In genomic region chr4:141789564-141790218, GRCm38 (mm10) we compare ENCODE assay signal across 8 mouse cellular contexts. TPM values are rescaled to one million over a fixed set of nuclear protein-coding genes. Genes with fewer than 3 reads are reported as not detected.
A peak's percentile ranks its signal among the peaks of the same experiment; 100 is the strongest.
DNase-seq lines count a peak whose midpoint lies in the region; ATAC-seq and TF ChIP-seq lines count a peak whose summit lies in the region.

No protein-coding gene starts in this region.

- DNase-seq in layer of hippocampus, adult 2 months (ENCODE audit: low spot score in 2 of 2): no peak
- DNase-seq in layer of hippocampus, adult 9-10 months (ENCODE audit: low spot score): no peak
- no peak for DNase-seq in embryonic facial prominence, embryonic 10.5 days (ENCODE audit: low spot score)
- DNase-seq in neural tube, embryonic 11.5 days (ENCODE audit: low spot score): no peak
- DNase-seq in right cerebral cortex, postnatal 25 days: no peak
- DNase-seq in left cerebral cortex, postnatal 10 days (ENCODE audit: extremely low spot score in 1 of 2, low spot score in 2 of 2): no peak

- 62% methylated on average over 3 of the region's 3 CpGs for WGBS in embryonic facial prominence, embryonic 10.5 days
- 27% methylated on average over 3 of the region's 3 CpGs for WGBS in intestine, postnatal 0 days
- 59% methylated on average over 3 of the region's 3 CpGs for WGBS in neural tube, embryonic 11.5 days

- H3K36me3 ChIP-seq in embryonic facial prominence, embryonic 10.5 days (replicated peaks): peaks cover 34% of the 10 kb centered on the region
- H3K36me3 ChIP-seq in intestine, postnatal 0 days (ENCODE audit: control insufficient read depth, insufficient read depth): peaks cover 15% of the 10 kb centered on the region
- H3K36me3 ChIP-seq in neural tube, embryonic 11.5 days (ENCODE audit: control insufficient read depth, insufficient read depth, low read length): no peaks in the 10 kb centered on the region

- H3K9ac ChIP-seq in intestine, postnatal 0 days (ENCODE audit: low read depth, low read length): peak overlapping the region; percentile 84
- H3K9ac ChIP-seq in neural tube, embryonic 11.5 days (ENCODE audit: low read length): peak overlapping the region; percentile 96

- intact Hi-C loops in left cerebral cortex, postnatal 10 days (cut with DNase I): no loop called here

- no peaks in the 10 kb centered on the region for H3K27me3 ChIP-seq in embryonic facial prominence, embryonic 10.5 days (replicated peaks; ENCODE audit: low read depth, poor library complexity, severe bottlenecking)
- H3K27me3 ChIP-seq in intestine, postnatal 0 days (replicated peaks; ENCODE audit: control insufficient read depth, insufficient read depth, low read length): no peaks in the 10 kb centered on the region
- no peaks in the 10 kb centered on the region for H3K27me3 ChIP-seq in neural tube, embryonic 11.5 days (ENCODE audit: control insufficient read depth, insufficient read depth, low read length)

- peaks cover 25% of the 10 kb centered on the region for H3K4me1 ChIP-seq in embryonic facial prominence, embryonic 10.5 days
- peaks cover under 1% of the 10 kb centered on the region; the same call in 1 of the 2 replicates for H3K4me1 ChIP-seq in intestine, postnatal 0 days (replicated peaks; ENCODE audit: control insufficient read depth, insufficient read depth, low read length)
- peaks cover 6% of the 10 kb centered on the region for H3K4me1 ChIP-seq in neural tube, embryonic 11.5 days (ENCODE audit: control insufficient read depth, insufficient read depth, low read length)

- H3K27ac ChIP-seq in layer of hippocampus, adult 2 months: peak overlapping the region; percentile 96
- peak overlapping the region; percentile 92 for H3K27ac ChIP-seq in embryonic facial prominence, embryonic 10.5 days (replicated peaks)
- peak overlapping the region; percentile 69 for H3K27ac ChIP-seq in intestine, postnatal 0 days (ENCODE audit: low read depth, low read length)
- H3K27ac ChIP-seq in neural tube, embryonic 11.5 days (ENCODE audit: low read depth, low read length): no peak overlapping the region; the same call in 1 of the 2 replicates

- H3K4me2 ChIP-seq in intestine, postnatal 0 days (replicated peaks; ENCODE audit: low read depth): peak overlapping the region; percentile 84
- peak overlapping the region; percentile 85 for H3K4me2 ChIP-seq in neural tube, embryonic 11.5 days (ENCODE audit: low read depth)

- ATAC-seq in intestine, postnatal 0 days: no peak
- ATAC-seq in neural tube, embryonic 11.5 days (ENCODE audit: insufficient read depth, low FRiP score, low TSS enrichment): no peak
- no peak for ATAC-seq in inflammation-experienced regulatory T-cells, adult 6 months

- peak overlapping the region; percentile 78 for H3K4me3 ChIP-seq in layer of hippocampus, adult 2 months
- peak overlapping the region; percentile 89 for H3K4me3 ChIP-seq in embryonic facial prominence, embryonic 10.5 days
- peak overlapping the region; percentile 75 for H3K4me3 ChIP-seq in intestine, postnatal 0 days (ENCODE audit: low read depth, low read length)
- peak overlapping the region; percentile 95 for H3K4me3 ChIP-seq in neural tube, embryonic 11.5 days (ENCODE audit: low read depth, low read length)

- no peak for TF ChIP-seq CTCF in layer of hippocampus, adult 2 months (conservative IDR thresholded peaks at IDR 0.05)
- no peak for TF ChIP-seq CTCF in intestine, postnatal 0 days (IDR thresholded peaks at IDR 0.05; ENCODE audit: low read depth)

- no peaks in the 10 kb centered on the region for H3K9me3 ChIP-seq in embryonic facial prominence, embryonic 10.5 days
- H3K9me3 ChIP-seq in intestine, postnatal 0 days (ENCODE audit: control insufficient read depth): no peaks in the 10 kb centered on the region
- no peaks in the 10 kb centered on the region for H3K9me3 ChIP-seq in neural tube, embryonic 11.5 days (ENCODE audit: control insufficient read depth, low read length)

RNA-seq across cellular contexts. Expression of gene Dnajc16, which starts 1.0 kb away (rescaled TPM):
- total RNA-seq in layer of hippocampus, adult 2 months (2021): 10 to 100 TPM; 45.3 to 45.4 TPM
- polyA plus RNA-seq in embryonic facial prominence, embryonic 10.5 days (2016; fragmentation: Nextera tagmentation; extraction: Ambion mirVana): 4.0 and 4.8 TPM in 2 replicates
- polyA plus RNA-seq in intestine, postnatal 0 days (2015; fragmentation: Nextera tagmentation; extraction: Ambion mirVana): 3.3 and 3.9 TPM in 2 replicates
- polyA plus RNA-seq in neural tube, embryonic 11.5 days (2014; fragmentation: Nextera tagmentation; extraction: Ambion mirVana): 5.4 and 5.8 TPM in 2 replicates
- polyA plus RNA-seq in inflammation-experienced regulatory T-cells, adult 6 months (2017; shearing (Covaris generic)): 1 to 10 TPM; 3.0 to 3.7 (median 3.6) TPM
- 10 to 100 TPM; 26.8 to 29.2 TPM for total RNA-seq in left cerebral cortex, postnatal 10 days (2021)

RNA-seq across cellular contexts. Expression of gene Casp9, which starts 3.7 kb away (rescaled TPM):
- 10 to 100 TPM; 25.2 to 25.6 TPM for total RNA-seq in layer of hippocampus, adult 2 months (2021)
- polyA plus RNA-seq in embryonic facial prominence, embryonic 10.5 days (2016; fragmentation: Nextera tagmentation; extraction: Ambion mirVana): 21.2 and 23.1 TPM in 2 replicates
- 13.4 and 15.7 TPM in 2 replicates for polyA plus RNA-seq in intestine, postnatal 0 days (2015; fragmentation: Nextera tagmentation; extraction: Ambion mirVana)
- 19.3 and 21.7 TPM in 2 replicates for polyA plus RNA-seq in neural tube, embryonic 11.5 days (2014; fragmentation: Nextera tagmentation; extraction: Ambion mirVana)
- 10 to 100 TPM in 1 of 3 experiments, 1 to 10 TPM in 2; 6.9 to 10.9 (median 6.9) TPM for polyA plus RNA-seq in inflammation-experienced regulatory T-cells, adult 6 months (2017; shearing (Covaris generic))
- total RNA-seq in left cerebral cortex, postnatal 10 days (2021): 10 to 100 TPM; 21.7 to 27.0 TPM

RNA-seq across cellular contexts. Expression of gene Cela2a, which starts 36.3 kb away (rescaled TPM):
- total RNA-seq in layer of hippocampus, adult 2 months (2021): not detected
- polyA plus RNA-seq in embryonic facial prominence, embryonic 10.5 days (2016; fragmentation: Nextera tagmentation; extraction: Ambion mirVana): not detected in 2 replicates
- polyA plus RNA-seq in intestine, postnatal 0 days (2015; fragmentation: Nextera tagmentation; extraction: Ambion mirVana): 35.6 and 65.3 TPM in 2 replicates
- polyA plus RNA-seq in neural tube, embryonic 11.5 days (2014; fragmentation: Nextera tagmentation; extraction: Ambion mirVana): not detected in 2 replicates
- not detected for polyA plus RNA-seq in inflammation-experienced regulatory T-cells, adult 6 months (2017; shearing (Covaris generic))
- total RNA-seq in left cerebral cortex, postnatal 10 days (2021): not detected

RNA-seq across cellular contexts. Expression of gene Agmat, which starts 43.2 kb away (rescaled TPM):
- not detected for total RNA-seq in layer of hippocampus, adult 2 months (2021)
- not detected in 2 replicates for polyA plus RNA-seq in embryonic facial prominence, embryonic 10.5 days (2016; fragmentation: Nextera tagmentation; extraction: Ambion mirVana)
- 106 and 109 TPM in 2 replicates for polyA plus RNA-seq in intestine, postnatal 0 days (2015; fragmentation: Nextera tagmentation; extraction: Ambion mirVana)
- polyA plus RNA-seq in neural tube, embryonic 11.5 days (2014; fragmentation: Nextera tagmentation; extraction: Ambion mirVana): 0.18 TPM in 1 of 2 replicates, not detected in the other
- polyA plus RNA-seq in inflammation-experienced regulatory T-cells, adult 6 months (2017; shearing (Covaris generic)): not detected
- total RNA-seq in left cerebral cortex, postnatal 10 days (2021): under 1 TPM in 1 of 2 experiments, not detected in 1; 0.24 TPM

RNA-seq across cellular contexts. Expression of gene Ctrc, which starts 56.5 kb away (rescaled TPM):
- not detected for total RNA-seq in layer of hippocampus, adult 2 months (2021)
- polyA plus RNA-seq in embryonic facial prominence, embryonic 10.5 days (2016; fragmentation: Nextera tagmentation; extraction: Ambion mirVana): not detected in 2 replicates
- polyA plus RNA-seq in intestine, postnatal 0 days (2015; fragmentation: Nextera tagmentation; extraction: Ambion mirVana): not detected in 2 replicates
- polyA plus RNA-seq in neural tube, embryonic 11.5 days (2014; fragmentation: Nextera tagmentation; extraction: Ambion mirVana): not detected in 2 replicates
- polyA plus RNA-seq in inflammation-experienced regulatory T-cells, adult 6 months (2017; shearing (Covaris generic)): not detected
- total RNA-seq in left cerebral cortex, postnatal 10 days (2021): not detected

Comparison
In these comparisons a context has a peak if more than half of its experiments do, and no peak if none do; other contexts are left out.
1. RNA of gene Cela2a, which starts 36.3 kb away (polyA plus RNA-seq): 35.6 to 65.3 TPM in intestine, postnatal 0 days; not detected in embryonic facial prominence, embryonic 10.5 days, not detected in neural tube, embryonic 11.5 days and not detected in inflammation-experienced regulatory T-cells, adult 6 months; every median in the first group is over 10 times any median in the second.
2. Peak in every context shown above with its lines, with median percentiles within 50 percentile points of each other: H3K4me3 ChIP-seq.